Mouse (Mus musculus) heart, embryonic 13.5 days (tissue): ENCODE measurements at regions not wholly inside any gene's neighbourhood (a gene's known extent, or its start where the extent isn't known, plus 50 kb on each side); places are given as distances from the start of the nearest gene placed in this dataset.
A peak's percentile ranks its signal among the peaks of the same experiment; 100 is the strongest.

Experiments used
- ATAC-seq: fragments of 200-750 bp; cut with Nextera tagmentation; 2 replicates; pipeline ENCODE4 v1.8.0; 2017; ENCODE audit warnings: moderate TSS enrichment; ENCODE audit not compliant: insufficient number of reproducible peaks, low FRiP score, low TSS enrichment; ENCODE audit errors: extremely low read depth
- H3K27ac ChIP-seq: fragments of 300-500 bp; sonication (generic); replicated peaks from 2 replicates; pipeline ENCODE4 v1.5.1; 2015; ENCODE audit warnings: moderate library complexity, mild to moderate bottlenecking, inconsistent platforms
- H3K27me3 ChIP-seq: fragments of 300-500 bp; sonication (generic); replicated peaks from 2 replicates; pipeline ENCODE4 v1.6.1; 2015; ENCODE audit warnings: mild to moderate bottlenecking, inconsistent platforms
- H3K36me3 ChIP-seq: fragments of 300-500 bp; sonication (generic); 2 replicates; pipeline ENCODE4 v1.6.1; 2015; ENCODE audit warnings: mild to moderate bottlenecking, inconsistent platforms
- H3K4me1 ChIP-seq: fragments of 300-500 bp; sonication (generic); 2 replicates; pipeline ENCODE4 v1.6.1; 2015; ENCODE audit warnings: inconsistent platforms
- H3K4me2 ChIP-seq: fragments of 300-500 bp; sonication (generic); 2 replicates; pipeline ENCODE4 v1.6.1; 2015; ENCODE audit warnings: inconsistent platforms, mild to moderate bottlenecking, moderate library complexity
- H3K4me3 ChIP-seq: fragments of 300-500 bp; sonication (generic); 2 replicates; pipeline ENCODE4 v1.5.1; 2015; ENCODE audit warnings: moderate library complexity, mild to moderate bottlenecking, inconsistent platforms
- H3K9ac ChIP-seq: fragments of 300-500 bp; sonication (generic); 2 replicates; pipeline ENCODE4 v1.6.1; 2015; ENCODE audit warnings: inconsistent platforms, mild to moderate bottlenecking, moderate library complexity
- H3K9me3 ChIP-seq: fragments of 300-500 bp; sonication (generic); 2 replicates; pipeline ENCODE4 v1.6.1; 2016; ENCODE audit warnings: inconsistent platforms
- WGBS: fragments of 180-500 bp; shearing (Covaris S2); methylation state at CpG from one replicate; pipeline ENCODE4 v1.1.7; 2015; ENCODE audit warnings: mixed read lengths; 5-methylcytosine and 5-hydroxymethylcytosine counted together

DNA sequence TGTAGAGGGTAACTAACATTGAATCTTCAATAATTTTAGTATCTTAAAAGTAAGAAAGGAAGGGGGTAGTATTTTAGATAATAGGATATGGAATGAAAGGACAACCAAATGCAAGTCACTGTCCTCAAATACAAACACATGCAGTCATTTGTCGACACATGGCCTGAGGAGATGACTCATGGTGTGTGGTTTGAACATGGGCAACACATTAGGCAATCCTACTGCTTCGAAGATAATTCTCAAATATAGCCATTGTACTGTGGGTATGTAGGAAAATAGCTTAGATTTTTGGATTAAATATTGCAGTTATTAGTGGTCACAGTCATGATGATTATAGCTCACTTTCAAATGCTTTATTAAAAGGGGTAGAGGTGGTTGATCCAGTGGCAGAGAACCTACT lies 771.7 kb upstream of the Lrrc6 start:
- 76% methylated on average over 2 of the region's 2 CpGs for WGBS
- Histone ChIP-seq H3K27me3 (no peaks in the 10 kb centered on the region), H3K4me3 (no peak overlapping the region), H3K9ac (no peak overlapping the region), H3K4me2 (no peak overlapping the region), H3K27ac (no peak overlapping the region), H3K36me3 (no peaks in the 10 kb centered on the region), H3K4me1 (no peaks in the 10 kb centered on the region), H3K9me3 (no peaks in the 10 kb centered on the region)
- ATAC-seq: no peak

DNA sequence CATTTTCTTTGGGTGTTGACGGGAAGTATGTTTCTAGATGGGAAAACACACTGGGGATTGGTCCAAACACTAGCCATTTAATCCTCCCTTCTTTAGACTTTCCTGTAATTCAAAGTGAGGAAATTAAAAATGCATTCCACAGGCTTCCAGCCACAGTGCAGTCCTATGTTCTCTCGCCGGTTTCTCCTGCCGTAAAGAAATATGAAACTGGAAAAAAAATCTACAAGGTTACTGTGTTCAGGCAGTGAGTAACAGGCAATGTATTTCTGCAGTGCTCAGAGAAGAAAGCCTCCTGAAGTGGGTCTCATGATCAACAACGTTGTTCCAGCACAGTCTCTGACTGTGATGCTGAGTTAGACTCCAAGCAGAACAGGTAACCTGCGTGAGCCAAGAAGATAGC lies 763.0 kb upstream of the Lrrc6 start:
- WGBS: 64% methylated on average over 6 of the region's 6 CpGs
- no peak for ATAC-seq
- no peak overlapping the region for H3K4me2 ChIP-seq
- no peak overlapping the region for H3K27ac ChIP-seq
- no peak overlapping the region for H3K9ac ChIP-seq
- H3K36me3 ChIP-seq: no peaks in the 10 kb centered on the region
- no peaks in the 10 kb centered on the region for H3K9me3 ChIP-seq
- H3K4me3 ChIP-seq: no peak overlapping the region
- H3K4me1 ChIP-seq: no peaks in the 10 kb centered on the region
- no peaks in the 10 kb centered on the region for H3K27me3 ChIP-seq

DNA sequence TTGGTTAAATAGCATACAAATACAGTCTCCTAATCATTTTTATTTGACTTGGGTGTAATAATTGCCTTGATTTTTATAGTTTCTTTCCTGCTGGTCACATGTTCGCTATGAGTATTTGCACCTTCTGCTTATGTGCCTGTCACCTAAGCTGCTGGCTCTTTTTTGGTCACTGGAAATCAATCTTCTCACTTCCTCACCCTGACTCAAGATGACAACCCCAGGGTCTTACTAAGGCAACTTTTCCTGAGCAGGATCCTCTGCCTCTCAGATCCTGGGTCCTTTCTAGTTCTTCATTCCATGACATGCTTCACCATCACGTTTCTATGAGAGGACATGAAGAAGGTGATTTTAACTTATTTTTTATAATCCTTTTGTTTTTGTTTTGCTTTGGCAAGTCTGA lies 762.6 kb upstream of the Lrrc6 start:
- Histone ChIP-seq H3K4me2 (no peak overlapping the region), H3K36me3 (no peaks in the 10 kb centered on the region), H3K9ac (no peak overlapping the region), H3K4me3 (no peak overlapping the region), H3K27ac (no peak overlapping the region), H3K4me1 (no peaks in the 10 kb centered on the region), H3K27me3 (no peaks in the 10 kb centered on the region), H3K9me3 (no peaks in the 10 kb centered on the region)
- no peak for ATAC-seq
- WGBS: 55% methylated on average over 2 of the region's 2 CpGs

DNA sequence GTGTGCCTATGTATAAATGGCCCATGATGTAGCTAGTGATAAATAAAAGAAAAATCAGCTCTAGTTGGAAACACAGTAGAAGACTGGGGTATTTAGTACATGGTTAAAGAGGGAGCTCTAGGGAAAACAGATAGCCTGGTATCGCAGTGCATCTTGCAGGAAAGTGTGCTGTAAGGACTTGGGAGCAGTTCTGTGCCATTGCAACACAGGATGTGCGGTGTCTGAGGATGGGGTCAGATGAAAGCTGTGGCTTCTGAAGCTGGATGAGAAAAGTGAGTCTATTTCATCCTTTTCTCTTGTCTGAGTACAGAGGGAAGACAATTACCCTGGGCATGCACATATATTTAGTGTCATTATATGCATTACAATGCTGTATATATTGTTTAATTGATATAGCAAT lies 761.6 kb upstream of the Lrrc6 start:
- Histone ChIP-seq H3K27me3 (no peaks in the 10 kb centered on the region), H3K4me1 (no peaks in the 10 kb centered on the region), H3K9ac (no peak overlapping the region), H3K9me3 (no peaks in the 10 kb centered on the region), H3K4me3 (no peak overlapping the region), H3K36me3 (no peaks in the 10 kb centered on the region), H3K4me2 (no peak overlapping the region), H3K27ac (no peak overlapping the region)
- ATAC-seq: no peak
- WGBS: 80% methylated on average over 2 of the region's 2 CpGs

DNA sequence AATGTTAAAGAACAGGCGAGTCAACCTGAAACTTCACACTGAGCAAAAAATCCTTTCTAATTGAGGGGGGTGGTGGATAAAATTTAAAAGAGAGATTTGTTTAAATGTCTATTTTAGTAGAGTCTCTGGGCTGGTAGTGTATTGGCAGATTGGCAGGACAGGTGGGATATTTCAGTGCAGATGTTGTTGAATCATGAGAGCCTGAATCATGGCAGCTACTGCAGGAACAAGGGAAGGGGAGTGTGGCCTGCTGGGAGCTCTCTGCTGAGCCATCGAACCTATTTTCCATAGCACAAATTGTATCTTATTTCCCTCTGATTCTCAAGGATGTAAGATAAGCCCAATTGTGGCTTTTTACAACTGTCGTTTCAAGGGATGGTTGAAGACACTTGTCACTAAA lies 760.0 kb upstream of the Lrrc6 start:
- H3K36me3 ChIP-seq: no peaks in the 10 kb centered on the region
- no peak overlapping the region for H3K9ac ChIP-seq

DNA sequence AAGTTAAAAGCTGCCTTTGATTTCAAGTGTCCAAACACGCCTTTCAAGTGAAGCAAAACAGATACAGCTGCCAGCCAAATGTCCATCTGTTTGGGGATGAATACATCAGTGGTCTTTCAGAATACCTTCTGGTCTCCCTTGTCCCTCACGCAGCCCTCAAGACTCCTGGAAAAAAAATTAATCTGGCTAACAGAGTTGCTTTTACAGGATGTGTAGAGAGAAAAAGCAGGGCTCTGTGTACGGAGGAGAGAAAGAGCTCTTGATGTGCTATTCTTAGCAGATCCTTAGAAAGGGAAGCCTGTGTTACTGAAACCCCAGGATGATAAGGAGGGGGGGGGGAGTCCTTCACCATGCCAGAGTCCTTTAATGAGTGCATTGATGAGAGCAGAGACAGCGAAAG lies 748.4 kb upstream of the Lrrc6 start:
- Histone ChIP-seq H3K4me3 (no peak overlapping the region), H3K9me3 (no peaks in the 10 kb centered on the region), H3K4me1 (peaks cover 31% of the 10 kb centered on the region), H3K9ac (0 out of 2 replicates have a peak overlapping the region, but pooled peaks have one; percentile 6), H3K27me3 (no peaks in the 10 kb centered on the region), H3K4me2 (peak overlapping the region; percentile 49), H3K36me3 (no peaks in the 10 kb centered on the region), H3K27ac (peak overlapping the region; percentile 63)
- WGBS: 14% methylated on average over 4 of the region's 4 CpGs
- no peak for ATAC-seq

More for the DNA sequence above, 760.0 kb upstream of the Lrrc6 start:
- Histone ChIP-seq H3K27me3 (no peaks in the 10 kb centered on the region), H3K27ac (no peak overlapping the region), H3K9me3 (no peaks in the 10 kb centered on the region), H3K4me3 (no peak overlapping the region), H3K4me1 (no peaks in the 10 kb centered on the region), H3K4me2 (no peak overlapping the region)
- no peak for ATAC-seq
- 62% methylated on average over 3 of the region's 3 CpGs for WGBS

DNA sequence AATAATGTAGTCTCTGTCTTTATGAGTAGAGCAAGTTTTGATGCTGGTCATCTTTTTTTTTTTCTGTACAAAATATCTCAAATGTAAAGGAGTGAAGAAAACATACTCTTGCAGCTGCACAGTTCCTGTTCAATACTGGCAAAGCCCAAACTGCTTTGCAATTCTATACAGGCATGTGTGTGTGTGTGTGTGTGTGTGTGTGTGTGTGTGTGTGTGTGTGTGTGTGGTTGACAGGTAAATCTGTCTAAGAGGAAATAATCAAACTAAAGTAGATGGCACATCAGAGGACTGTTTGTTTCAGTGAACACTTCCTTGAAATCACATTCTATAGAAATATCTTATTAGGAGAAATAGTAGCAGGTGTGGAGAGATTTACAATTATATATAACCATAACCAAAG lies 747.8 kb upstream of the Lrrc6 start:
- Histone ChIP-seq H3K4me3 (no peak overlapping the region), H3K27ac (no peak overlapping the region), H3K4me2 (no peak overlapping the region), H3K4me1 (peaks cover 29% of the 10 kb centered on the region), H3K9me3 (no peaks in the 10 kb centered on the region), H3K9ac (no peak overlapping the region), H3K36me3 (no peaks in the 10 kb centered on the region), H3K27me3 (no peaks in the 10 kb centered on the region)
- ATAC-seq: no peak

DNA sequence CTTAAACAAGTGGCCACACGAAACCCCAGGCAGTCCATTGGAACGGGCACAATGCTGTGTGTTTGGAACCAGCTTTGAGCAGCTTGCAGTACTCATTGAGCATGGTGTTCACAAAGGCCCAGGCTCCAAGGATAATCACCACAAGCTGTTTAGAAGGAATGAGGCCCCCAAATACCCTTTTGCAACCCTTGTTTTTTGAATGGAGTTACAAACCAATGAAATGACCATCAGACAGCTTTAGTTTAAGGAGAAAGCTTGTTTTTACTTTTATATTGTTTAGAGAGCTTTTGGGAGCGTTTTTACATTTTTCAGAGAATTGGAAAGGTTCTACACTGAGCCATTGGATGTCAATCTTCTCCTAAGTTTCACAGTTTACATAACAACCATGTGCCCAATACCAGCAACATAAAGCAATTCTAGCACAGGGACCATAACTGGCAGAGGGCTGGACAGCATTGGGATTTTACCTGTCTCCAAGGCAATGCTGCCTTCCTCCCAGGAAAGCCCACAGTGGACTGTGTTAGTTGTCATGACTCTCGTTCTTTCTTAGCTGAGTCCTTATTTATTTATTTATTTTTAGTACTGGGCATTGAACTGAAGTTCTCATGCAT lies 745.1 kb upstream of the Lrrc6 start:
- H3K4me3 ChIP-seq: no peak overlapping the region
- no peaks in the 10 kb centered on the region for H3K36me3 ChIP-seq
- no peak overlapping the region for H3K4me2 ChIP-seq
- H3K27ac ChIP-seq: no peak overlapping the region
- WGBS: 75% methylated on average over 4 of the region's 4 CpGs
- no peaks in the 10 kb centered on the region for H3K27me3 ChIP-seq
- no peaks in the 10 kb centered on the region for H3K9me3 ChIP-seq
- no peak overlapping the region for H3K9ac ChIP-seq
- ATAC-seq: no peak
- peaks cover 28% of the 10 kb centered on the region for H3K4me1 ChIP-seq

DNA sequence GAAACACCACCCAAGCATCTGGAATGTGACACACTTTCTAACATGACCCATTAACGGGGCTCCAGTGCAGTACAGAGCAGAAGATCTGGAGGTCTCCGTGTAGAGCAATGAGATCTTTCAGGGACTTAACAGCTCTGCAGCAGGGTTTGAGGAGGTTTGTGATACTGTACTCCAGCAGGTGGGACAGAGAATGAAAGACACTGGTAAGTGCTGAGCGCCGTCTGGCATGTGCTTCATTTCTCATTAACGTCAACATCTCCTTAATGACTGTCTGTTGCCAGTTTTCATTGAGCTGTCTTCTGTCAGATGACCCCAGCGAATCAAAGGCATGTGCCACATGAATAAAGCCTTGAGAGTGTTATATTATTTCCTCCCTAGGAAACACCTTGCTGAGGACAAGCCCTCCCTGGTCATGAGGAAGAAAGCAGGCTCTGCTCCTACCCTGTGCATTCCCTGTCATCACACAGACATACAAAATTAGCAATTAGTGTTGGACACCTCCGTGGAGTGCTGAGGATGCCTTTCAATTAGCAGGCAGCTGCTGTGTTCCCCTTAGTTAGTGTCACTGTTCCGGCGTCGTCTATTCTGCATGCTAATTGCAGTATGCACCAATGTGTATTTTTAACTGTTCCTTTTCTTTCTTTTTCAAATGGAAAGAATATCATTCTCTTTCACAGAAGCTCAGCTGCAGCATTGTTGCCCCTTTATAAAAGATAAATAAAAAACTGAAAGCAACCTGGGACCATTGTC lies 744.4 kb upstream of the Lrrc6 start:
- no peak overlapping the region for H3K4me2 ChIP-seq
- WGBS: 55% methylated on average over 10 of the region's 10 CpGs
- H3K27ac ChIP-seq: no peak overlapping the region
- peaks cover 22% of the 10 kb centered on the region for H3K4me1 ChIP-seq
- H3K27me3 ChIP-seq: no peaks in the 10 kb centered on the region
- no peak for ATAC-seq
- H3K4me3 ChIP-seq: no peak overlapping the region
- no peaks in the 10 kb centered on the region for H3K9me3 ChIP-seq
- H3K9ac ChIP-seq: no peak overlapping the region
- H3K36me3 ChIP-seq: no peaks in the 10 kb centered on the region

DNA sequence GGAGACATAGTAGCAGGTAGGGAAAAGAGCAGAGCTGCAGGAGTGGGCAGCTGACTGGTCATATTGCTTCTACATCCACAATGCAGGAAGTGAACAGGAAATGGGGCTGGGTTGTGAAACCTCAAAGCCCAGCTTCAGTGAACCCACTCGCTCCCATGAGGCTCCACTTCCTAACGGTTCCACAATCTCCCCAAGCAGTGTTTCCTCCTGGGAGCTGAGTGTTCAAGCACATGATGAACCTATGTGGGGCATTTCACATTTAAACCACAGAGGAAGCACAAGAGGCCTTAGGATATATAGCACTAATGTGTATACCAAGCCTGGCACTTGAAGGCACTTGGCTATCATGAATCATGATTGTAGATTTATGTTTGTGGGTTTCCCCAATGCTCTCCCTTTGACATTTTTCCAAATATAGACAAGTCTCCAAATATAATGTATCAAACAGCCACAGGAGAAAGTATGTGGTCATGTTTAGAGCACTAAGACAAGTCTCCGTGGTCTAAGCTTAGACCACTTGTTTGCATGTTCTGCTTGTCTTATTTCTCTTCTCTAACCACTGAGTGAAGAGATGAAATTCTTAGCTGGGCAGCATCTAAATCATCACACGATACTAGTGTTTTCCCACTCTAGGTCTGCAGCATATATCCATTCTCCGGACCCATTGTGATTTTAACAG lies 734.5 kb upstream of the Lrrc6 start:
- no peak for ATAC-seq
- WGBS: 66% methylated on average over 5 of the region's 5 CpGs

DNA sequence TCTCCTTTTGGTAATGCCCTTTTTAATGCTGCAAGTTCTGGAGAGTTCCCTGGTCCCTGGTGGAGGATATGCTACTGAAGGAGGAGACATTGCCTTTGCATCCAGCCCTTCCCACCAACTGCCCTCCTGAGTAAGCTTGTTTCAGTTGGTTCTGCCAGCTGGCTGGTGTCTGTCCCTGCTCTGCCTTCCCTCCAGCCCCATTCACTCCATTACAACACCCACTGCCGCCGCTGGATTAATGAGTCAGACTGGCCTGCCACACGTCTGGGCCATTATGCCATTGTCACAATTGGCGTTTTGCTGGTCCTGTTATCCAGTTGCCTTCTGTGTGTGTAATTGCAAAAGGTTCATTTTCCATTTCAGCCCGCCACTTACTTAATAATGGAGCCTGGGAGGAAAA lies 728.6 kb upstream of the Lrrc6 start:
- Histone ChIP-seq H3K27me3 (no peaks in the 10 kb centered on the region), H3K4me2 (no peak overlapping the region), H3K36me3 (no peaks in the 10 kb centered on the region), H3K27ac (no peak overlapping the region), H3K4me1 (peaks cover 18% of the 10 kb centered on the region), H3K4me3 (no peak overlapping the region), H3K9me3 (no peaks in the 10 kb centered on the region), H3K9ac (no peak overlapping the region)
- 70% methylated on average over 5 of the region's 5 CpGs for WGBS
- no peak for ATAC-seq

More for the DNA sequence above, 734.5 kb upstream of the Lrrc6 start:
- H3K4me3 ChIP-seq: no peak overlapping the region
- no peaks in the 10 kb centered on the region for H3K36me3 ChIP-seq
- H3K9ac ChIP-seq: no peak overlapping the region
- no peaks in the 10 kb centered on the region for H3K4me1 ChIP-seq
- H3K27me3 ChIP-seq: no peaks in the 10 kb centered on the region
- H3K9me3 ChIP-seq: no peaks in the 10 kb centered on the region
- H3K27ac ChIP-seq: no peak overlapping the region
- no peak overlapping the region for H3K4me2 ChIP-seq

DNA sequence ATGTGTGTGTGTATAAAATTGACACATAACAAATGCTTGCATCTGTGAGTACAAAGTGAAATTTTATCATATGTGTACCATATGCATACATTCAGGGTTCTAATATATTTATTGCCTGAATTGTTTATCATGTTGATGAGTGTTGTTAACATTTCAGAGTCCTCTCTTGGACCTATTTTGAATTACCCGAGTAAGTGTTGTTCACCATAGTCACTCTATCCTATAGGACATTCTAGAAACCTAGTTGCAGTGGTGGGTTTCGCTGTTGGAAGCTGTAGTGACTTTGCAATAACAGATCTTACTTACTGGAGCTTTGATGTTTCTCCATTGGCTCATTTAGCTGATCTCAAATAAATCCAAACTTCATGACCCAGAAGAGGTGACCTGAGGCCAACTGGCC lies 727.9 kb upstream of the Lrrc6 start:
- Histone ChIP-seq H3K9ac (no peak overlapping the region), H3K4me1 (peaks cover 18% of the 10 kb centered on the region), H3K9me3 (no peaks in the 10 kb centered on the region), H3K27ac (no peak overlapping the region), H3K4me3 (no peak overlapping the region), H3K36me3 (no peaks in the 10 kb centered on the region), H3K4me2 (no peak overlapping the region), H3K27me3 (no peaks in the 10 kb centered on the region)
- WGBS: 75% methylated on average over 2 of the region's 2 CpGs
- no peak for ATAC-seq
